Mouse (Mus musculus): ENCODE measurements around the gene Tmpo. TPM values are rescaled to one million over a fixed set of nuclear protein-coding genes. Genes with fewer than 3 reads are reported as not detected.
A peak's percentile ranks its signal among the peaks of the same experiment; 100 is the strongest.

Gene Tmpo
- polyA plus RNA-seq, 1 experiment from 2014 or later = 82.8 TPM

DNA sequence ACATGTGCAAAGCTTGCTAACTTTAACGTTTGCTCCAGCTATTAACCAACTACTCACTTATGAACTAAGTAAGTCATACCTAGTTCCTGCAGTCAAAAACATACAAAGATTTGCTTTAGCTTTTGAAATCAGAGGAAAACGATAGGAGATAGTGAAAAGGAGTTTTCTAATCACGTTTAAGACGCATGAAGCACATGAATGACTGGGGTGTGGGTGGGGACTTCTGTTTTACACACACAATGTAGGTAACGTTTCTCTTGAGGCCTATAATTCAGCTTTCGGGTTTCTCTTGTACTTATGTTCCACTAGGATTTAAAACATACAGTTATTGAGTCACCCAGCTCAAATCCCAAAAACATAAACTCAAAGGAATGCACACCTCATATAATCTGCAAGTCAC lies 58.5 kb downstream of the Tmpo start:
- WGBS = 36% methylated on average over 6 of the region's 6 CpGs
- H3K9ac ChIP-seq (ENCODE audit: low read depth, low read length) = peak overlapping the region; percentile 92
- ATAC-seq = no peak
- H3K27ac ChIP-seq (ENCODE audit: low read length) = no peak overlapping the region
- no peaks in the 10 kb centered on the region for H3K27me3 ChIP-seq (ENCODE audit: control insufficient read depth, insufficient read depth, low read depth, low read length)
- peak overlapping the region; percentile 85 for H3K4me3 ChIP-seq (ENCODE audit: low read depth, low read length)
- H3K4me1 ChIP-seq (ENCODE audit: control insufficient read depth, insufficient read depth, low read length) = peaks cover 20% of the 10 kb centered on the region
- peaks cover 18% of the 10 kb centered on the region for H3K36me3 ChIP-seq (ENCODE audit: control insufficient read depth, insufficient read depth, low read length)
- peak overlapping the region; percentile 82 for H3K4me2 ChIP-seq (ENCODE audit: low read length)
- H3K9me3 ChIP-seq (replicated peaks; ENCODE audit: control insufficient read depth, low read length, poor library complexity, severe bottlenecking) = no peaks in the 10 kb centered on the region

DNA sequence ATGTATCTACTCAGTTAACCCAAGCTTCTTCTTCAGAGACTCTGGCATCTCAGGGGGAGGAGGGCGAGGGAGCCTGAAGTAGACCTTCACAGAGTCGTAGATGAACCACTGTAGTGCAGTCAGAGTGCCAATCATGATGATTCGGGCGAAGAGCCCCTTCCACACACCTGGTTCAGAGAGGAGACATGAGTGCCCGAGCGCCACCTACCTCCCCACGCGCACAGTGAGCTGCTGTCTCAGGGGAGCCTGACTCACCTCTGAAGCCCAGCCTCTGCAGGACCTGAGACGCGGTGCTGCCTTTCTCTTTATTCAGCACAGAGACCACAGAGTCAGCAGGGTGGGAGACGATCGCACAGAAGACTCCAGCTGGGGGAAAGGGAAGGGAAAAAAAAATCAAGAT lies 64.2 kb downstream of the Tmpo start:
- H3K9ac ChIP-seq (ENCODE audit: low read depth, low read length) = no peak overlapping the region
- no peak overlapping the region for H3K4me2 ChIP-seq (ENCODE audit: low read length)
- ATAC-seq = no peak
- H3K36me3 ChIP-seq (ENCODE audit: control insufficient read depth, insufficient read depth, low read length) = peaks cover 50% of the 10 kb centered on the region
- peaks cover 9% of the 10 kb centered on the region for H3K4me1 ChIP-seq (ENCODE audit: control insufficient read depth, insufficient read depth, low read length)
- H3K9me3 ChIP-seq (replicated peaks; ENCODE audit: control insufficient read depth, low read length, poor library complexity, severe bottlenecking) = no peaks in the 10 kb centered on the region; the same call in 1 of the 2 replicates
- H3K27ac ChIP-seq (ENCODE audit: low read length) = no peak overlapping the region
- 92% methylated on average over 12 of the region's 12 CpGs for WGBS
- no peak overlapping the region for H3K4me3 ChIP-seq (ENCODE audit: low read depth, low read length)
- no peaks in the 10 kb centered on the region for H3K27me3 ChIP-seq (ENCODE audit: control insufficient read depth, insufficient read depth, low read depth, low read length)

DNA sequence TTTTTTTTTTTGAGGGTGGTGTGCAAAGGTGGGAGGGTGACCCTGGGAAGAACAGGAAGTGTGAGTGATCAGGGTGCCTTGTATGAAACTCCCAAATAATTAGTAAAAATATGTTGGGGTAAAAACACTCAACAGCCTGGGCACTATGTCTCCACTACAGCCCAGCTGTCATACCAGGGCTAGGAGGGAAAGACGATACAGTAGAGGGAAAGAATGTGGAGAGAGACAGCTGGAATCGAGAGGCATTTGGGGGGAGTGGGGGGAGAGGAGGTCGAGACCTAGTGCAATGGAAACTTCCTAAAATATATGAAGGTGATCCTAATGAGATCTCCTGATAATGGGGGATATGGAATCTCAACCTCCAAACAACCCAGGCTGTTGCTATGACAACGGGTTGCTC lies 71.3 kb downstream of the Tmpo start:
- peaks cover 13% of the 10 kb centered on the region for H3K36me3 ChIP-seq (ENCODE audit: control insufficient read depth, insufficient read depth, low read length)
- no peak overlapping the region for H3K9ac ChIP-seq (ENCODE audit: low read depth, low read length)
- H3K27me3 ChIP-seq (ENCODE audit: control insufficient read depth, insufficient read depth, low read depth, low read length) = no peaks in the 10 kb centered on the region
- H3K4me3 ChIP-seq (ENCODE audit: low read depth, low read length) = no peak overlapping the region
- whole genome bisulfite sequencing = 81% methylated on average over 4 of the region's 4 CpGs
- ATAC-seq = no peak
- no peaks in the 10 kb centered on the region; the same call in 1 of the 2 replicates for H3K9me3 ChIP-seq (replicated peaks; ENCODE audit: control insufficient read depth, low read length, poor library complexity, severe bottlenecking)
- H3K27ac ChIP-seq (ENCODE audit: low read length) = no peak overlapping the region
- no peaks in the 10 kb centered on the region for H3K4me1 ChIP-seq (ENCODE audit: control insufficient read depth, insufficient read depth, low read length)
- no peak overlapping the region for H3K4me2 ChIP-seq (ENCODE audit: low read length)

DNA sequence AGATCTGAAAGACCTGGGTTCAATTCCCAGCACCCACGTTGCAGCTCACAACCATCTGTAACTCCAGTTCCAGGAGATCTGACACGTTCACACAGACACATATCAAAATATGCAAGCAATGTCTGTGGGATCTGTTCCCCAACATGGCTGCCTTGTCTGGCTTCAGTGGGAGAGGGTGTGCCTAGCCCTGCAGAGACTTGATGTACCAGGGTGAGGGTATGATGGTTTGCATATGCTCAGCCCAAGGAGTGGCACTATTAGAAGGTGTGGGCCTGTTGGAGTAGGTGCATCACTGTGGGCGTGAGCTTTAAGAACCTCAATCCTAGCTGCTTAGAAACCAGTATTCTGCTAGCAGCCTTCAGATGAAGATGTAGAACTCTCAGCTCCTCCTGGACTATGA lies 75.1 kb downstream of the Tmpo start:
- Histone ChIP-seq H3K4me2 (ENCODE audit: low read length) (no peak overlapping the region), H3K9me3 (replicated peaks; ENCODE audit: control insufficient read depth, low read length, poor library complexity, severe bottlenecking) (no peaks in the 10 kb centered on the region), H3K36me3 (ENCODE audit: control insufficient read depth, insufficient read depth, low read length) (peaks cover 7% of the 10 kb centered on the region), H3K9ac (ENCODE audit: low read depth, low read length) (no peak overlapping the region), H3K4me3 (ENCODE audit: low read depth, low read length) (no peak overlapping the region), H3K27ac (ENCODE audit: low read length) (no peak overlapping the region), H3K27me3 (ENCODE audit: control insufficient read depth, insufficient read depth, low read depth, low read length) (no peaks in the 10 kb centered on the region), H3K4me1 (ENCODE audit: control insufficient read depth, insufficient read depth, low read length) (no peaks in the 10 kb centered on the region)
- ATAC-seq = no peak
- WGBS = 83% methylated on average over 3 of the region's 3 CpGs

DNA sequence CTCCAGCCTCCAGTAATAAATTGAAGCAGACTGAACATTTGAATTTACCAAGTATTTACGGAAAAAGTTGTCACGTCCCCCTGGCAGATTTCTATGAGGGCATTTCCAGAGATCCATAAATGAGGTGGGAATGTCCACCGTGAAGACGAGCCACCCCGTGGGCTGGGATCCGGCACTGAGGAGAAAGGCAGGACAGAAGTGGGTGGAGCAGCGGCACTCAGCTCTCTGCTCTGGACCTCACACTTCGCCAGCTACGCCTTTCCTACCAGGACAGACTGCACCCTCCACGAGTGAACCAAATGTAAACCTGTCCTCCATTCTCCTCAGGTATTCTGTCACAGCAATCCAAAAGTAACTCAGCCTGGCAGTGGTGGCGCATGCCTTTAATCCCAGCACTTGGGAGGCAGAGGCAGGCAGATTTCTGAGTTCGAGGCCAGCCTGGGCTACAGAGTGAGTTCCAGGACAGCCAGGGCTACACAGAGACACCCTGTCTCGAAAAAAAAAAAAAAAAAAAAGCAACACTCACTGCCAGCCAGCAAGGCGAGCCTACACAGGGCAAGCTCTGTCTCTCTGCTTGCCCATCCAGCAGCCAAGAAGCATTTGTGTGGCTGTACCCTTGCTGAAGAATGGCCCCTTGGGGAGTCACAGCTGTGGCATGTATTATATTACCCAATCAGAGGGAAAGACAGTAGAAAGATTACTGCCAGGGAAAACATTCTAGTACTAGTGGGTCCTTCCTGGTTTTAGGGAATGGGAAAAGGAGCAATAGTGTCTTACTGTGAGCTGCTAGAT lies 78.1 kb downstream of the Tmpo start:
- no peak overlapping the region for H3K4me3 ChIP-seq (ENCODE audit: low read depth, low read length)
- peaks cover 7% of the 10 kb centered on the region for H3K36me3 ChIP-seq (ENCODE audit: control insufficient read depth, insufficient read depth, low read length)
- H3K27ac ChIP-seq (ENCODE audit: low read length) = no peak overlapping the region
- WGBS = 90% methylated on average over 14 of the region's 14 CpGs
- no peak for ATAC-seq
- no peaks in the 10 kb centered on the region for H3K4me1 ChIP-seq (ENCODE audit: control insufficient read depth, insufficient read depth, low read length)
- no peaks in the 10 kb centered on the region for H3K27me3 ChIP-seq (ENCODE audit: control insufficient read depth, insufficient read depth, low read depth, low read length)
- H3K4me2 ChIP-seq (ENCODE audit: low read length) = no peak overlapping the region
- H3K9ac ChIP-seq (ENCODE audit: low read depth, low read length) = no peak overlapping the region
- no peaks in the 10 kb centered on the region for H3K9me3 ChIP-seq (replicated peaks; ENCODE audit: control insufficient read depth, low read length, poor library complexity, severe bottlenecking)

DNA sequence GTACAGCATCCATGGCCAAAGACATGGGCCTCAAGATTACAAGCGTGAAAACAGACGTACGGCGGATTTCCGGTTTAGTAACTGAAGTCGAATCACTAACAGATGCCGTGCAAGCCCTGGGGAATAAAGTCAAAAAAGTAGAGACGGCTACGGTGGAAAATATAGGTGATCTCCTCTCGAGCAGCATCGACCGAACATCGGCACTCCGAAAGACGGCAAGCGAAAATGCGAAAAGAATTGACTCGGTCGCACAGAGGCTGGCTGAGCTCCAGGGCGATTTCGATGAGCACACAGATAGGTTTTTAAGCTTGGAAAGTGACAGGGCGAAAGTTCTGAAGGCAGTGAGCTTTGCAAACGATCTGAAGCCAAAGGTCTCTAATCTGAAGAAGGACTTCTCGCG lies 79.2 kb downstream of the Tmpo start:
- Histone ChIP-seq H3K27me3 (ENCODE audit: control insufficient read depth, insufficient read depth, low read depth, low read length) (no peaks in the 10 kb centered on the region), H3K4me1 (ENCODE audit: control insufficient read depth, insufficient read depth, low read length) (no peaks in the 10 kb centered on the region), H3K36me3 (ENCODE audit: control insufficient read depth, insufficient read depth, low read length) (peaks cover 7% of the 10 kb centered on the region), H3K9ac (ENCODE audit: low read depth, low read length) (no peak overlapping the region), H3K4me2 (ENCODE audit: low read length) (no peak overlapping the region), H3K9me3 (replicated peaks; ENCODE audit: control insufficient read depth, low read length, poor library complexity, severe bottlenecking) (no peaks in the 10 kb centered on the region), H3K4me3 (ENCODE audit: low read depth, low read length) (no peak overlapping the region), H3K27ac (ENCODE audit: low read length) (no peak overlapping the region)
- WGBS = 95% methylated on average over 25 of the region's 25 CpGs
- no peak for ATAC-seq

DNA sequence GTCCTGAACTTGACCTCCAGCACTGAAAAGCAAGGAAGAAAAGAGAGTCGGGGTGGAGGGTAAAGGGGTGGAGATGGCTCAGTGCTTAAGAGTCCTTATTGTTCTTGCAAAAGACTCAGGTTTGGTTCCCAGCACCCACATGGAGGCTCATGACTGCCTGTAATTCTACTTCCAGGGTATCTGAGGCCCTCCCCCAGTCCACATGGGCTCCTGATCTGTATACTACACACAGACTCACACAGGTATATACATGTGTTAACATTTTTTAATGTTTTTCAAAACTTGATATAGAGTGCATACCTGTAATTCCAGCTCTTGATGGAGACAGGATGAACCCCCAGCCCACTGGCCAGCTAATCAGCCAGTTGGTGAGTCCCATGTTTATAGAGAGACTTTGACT lies 81.0 kb downstream of the Tmpo start:
- Histone ChIP-seq H3K4me1 (ENCODE audit: control insufficient read depth, insufficient read depth, low read length) (no peaks in the 10 kb centered on the region), H3K4me3 (ENCODE audit: low read depth, low read length) (no peak overlapping the region), H3K9me3 (replicated peaks; ENCODE audit: control insufficient read depth, low read length, poor library complexity, severe bottlenecking) (no peaks in the 10 kb centered on the region), H3K9ac (ENCODE audit: low read depth, low read length) (no peak overlapping the region), H3K4me2 (ENCODE audit: low read length) (no peak overlapping the region), H3K27ac (ENCODE audit: low read length) (no peak overlapping the region), H3K36me3 (ENCODE audit: control insufficient read depth, insufficient read depth, low read length) (peaks cover 12% of the 10 kb centered on the region), H3K27me3 (ENCODE audit: control insufficient read depth, insufficient read depth, low read depth, low read length) (no peaks in the 10 kb centered on the region)
- no peak for ATAC-seq
- WGBS = 75% methylated on average over 1 of the region's 1 CpGs

DNA sequence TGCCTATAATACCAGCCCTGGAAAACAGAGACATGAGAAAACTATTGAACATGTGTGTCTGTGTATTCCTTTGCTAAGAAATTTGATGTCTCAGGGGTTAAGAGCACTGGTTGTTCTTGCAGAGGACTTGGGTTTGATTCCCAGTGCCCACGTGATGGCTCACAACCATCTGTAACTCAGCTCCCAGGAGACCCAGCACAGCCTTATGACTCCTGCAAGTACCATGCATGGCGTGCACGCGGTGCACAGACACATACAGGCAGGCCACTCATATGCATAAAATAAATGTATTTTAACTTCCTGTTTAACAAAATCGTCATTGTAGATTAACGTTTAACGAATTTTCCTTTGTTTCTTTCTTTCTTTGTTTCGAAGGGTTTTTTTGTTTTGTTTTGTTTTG lies 83.1 kb downstream of the Tmpo start:
- no peak overlapping the region for H3K4me3 ChIP-seq (ENCODE audit: low read depth, low read length)
- H3K4me1 ChIP-seq (ENCODE audit: control insufficient read depth, insufficient read depth, low read length) = no peaks in the 10 kb centered on the region
- H3K27ac ChIP-seq (ENCODE audit: low read length) = no peak overlapping the region
- ATAC-seq = no peak
- no peaks in the 10 kb centered on the region for H3K27me3 ChIP-seq (ENCODE audit: control insufficient read depth, insufficient read depth, low read depth, low read length)
- 94% methylated on average over 8 of the region's 8 CpGs for WGBS
- peaks cover 12% of the 10 kb centered on the region for H3K36me3 ChIP-seq (ENCODE audit: control insufficient read depth, insufficient read depth, low read length)
- no peaks in the 10 kb centered on the region for H3K9me3 ChIP-seq (replicated peaks; ENCODE audit: control insufficient read depth, low read length, poor library complexity, severe bottlenecking)
- no peak overlapping the region for H3K9ac ChIP-seq (ENCODE audit: low read depth, low read length)
- no peak overlapping the region for H3K4me2 ChIP-seq (ENCODE audit: low read length)
